Mouse (Mus musculus) yolk sac, embryonic 10.5 days (tissue): ENCODE measurements around the gene Tln2.

Experiments used
- DNase-seq: peaks from one replicate; pipeline ENCODE4 v3.0.0-alpha.2; 2017; ENCODE audit warnings: low spot score

Gene Tln2

GRCm38 (mm10) chr9:67546650-67547049, 12.9 kb downstream of the Tln2 start:
- no peak for DNase-seq

DNA sequence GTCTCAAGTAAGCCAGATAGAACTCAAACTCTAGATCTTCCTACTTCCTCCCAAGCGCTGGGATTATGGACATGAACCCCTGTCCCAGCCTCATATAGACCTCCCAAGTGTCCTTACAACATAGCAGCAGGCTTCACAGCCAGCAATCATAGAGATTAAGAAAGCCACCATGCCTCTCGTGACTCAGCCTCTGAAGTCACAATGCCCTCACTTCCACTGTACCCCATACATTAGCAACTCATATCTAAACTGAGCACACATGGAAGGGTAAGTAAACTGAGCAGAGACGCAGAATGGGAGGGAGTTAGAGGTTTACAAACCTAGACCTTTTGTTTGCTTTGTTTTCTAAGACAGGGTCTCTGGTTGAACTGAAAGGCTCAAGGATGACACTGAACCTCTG, 13.7 kb downstream of the Tln2 start:
- no peak for DNase-seq

DNA sequence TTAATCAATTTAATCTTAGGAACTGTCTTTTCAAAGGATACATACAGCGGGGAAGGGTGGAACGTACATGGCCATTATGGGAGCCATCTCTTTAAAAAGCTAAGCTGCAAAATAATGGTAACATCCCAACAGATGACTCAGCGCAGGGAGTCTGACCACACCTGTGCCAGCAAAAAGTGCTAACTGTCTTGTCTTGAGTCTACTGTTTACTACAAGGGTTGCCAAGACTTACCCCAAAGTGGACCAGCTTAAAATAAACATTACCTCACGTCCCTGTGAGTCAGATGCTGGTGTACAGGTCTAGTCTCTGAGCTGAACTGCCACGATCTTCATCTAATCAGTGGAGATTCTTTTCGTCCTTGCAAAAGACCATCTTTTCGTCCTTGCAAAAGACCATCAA, 14.7 kb downstream of the Tln2 start:
- DNase-seq, result no peak

- no peak for DNase-seq
These were observed 17.6 kb downstream of the Tln2 start for GRCm38 (mm10) chr9:67541948-67542347.

DNA sequence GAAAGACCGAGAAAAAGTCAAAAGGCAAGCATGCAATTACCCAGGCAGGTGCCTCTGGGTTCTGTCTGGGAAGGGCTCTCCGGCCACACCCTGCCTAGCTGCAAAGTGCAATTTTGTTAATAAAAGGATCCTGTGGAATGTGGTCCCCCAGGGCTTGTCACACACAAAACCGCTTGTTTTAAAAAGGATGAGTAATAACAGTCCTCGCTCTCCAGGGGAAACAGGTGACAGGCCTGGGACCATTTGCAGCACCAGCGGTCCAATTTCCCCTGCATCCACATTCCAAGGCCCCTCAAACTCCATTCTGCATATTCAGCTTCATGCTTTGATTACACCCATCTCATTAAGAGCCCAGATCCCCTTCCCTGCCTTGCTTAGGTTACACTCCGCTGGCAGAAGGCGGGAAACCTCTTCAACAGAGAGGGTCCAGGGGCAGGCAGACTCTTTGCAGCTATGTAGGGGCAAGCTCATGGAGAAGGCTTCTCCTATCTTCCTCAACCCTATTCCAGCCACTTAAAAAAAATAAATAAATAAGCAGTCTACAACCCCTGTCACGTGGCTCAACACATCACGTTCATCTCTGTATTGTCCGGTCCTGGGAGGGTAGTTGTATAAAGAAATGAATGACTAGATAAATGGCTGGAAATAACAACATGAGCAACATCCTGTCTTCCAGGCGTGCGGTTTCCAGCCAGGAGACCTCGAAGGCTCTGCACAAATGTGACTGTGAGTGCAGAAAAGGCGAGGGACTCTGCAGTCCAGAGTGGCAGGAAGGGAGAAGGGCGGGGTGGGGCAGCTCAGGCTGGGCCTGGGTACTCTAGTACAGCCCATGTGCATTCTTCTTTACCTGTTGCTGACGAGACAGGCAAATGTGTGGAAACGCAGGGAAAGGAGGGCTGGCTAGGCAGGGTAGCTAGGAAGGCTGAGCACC, 19.5 kb downstream of the Tln2 start:
- DNase-seq, result no peak

DNA sequence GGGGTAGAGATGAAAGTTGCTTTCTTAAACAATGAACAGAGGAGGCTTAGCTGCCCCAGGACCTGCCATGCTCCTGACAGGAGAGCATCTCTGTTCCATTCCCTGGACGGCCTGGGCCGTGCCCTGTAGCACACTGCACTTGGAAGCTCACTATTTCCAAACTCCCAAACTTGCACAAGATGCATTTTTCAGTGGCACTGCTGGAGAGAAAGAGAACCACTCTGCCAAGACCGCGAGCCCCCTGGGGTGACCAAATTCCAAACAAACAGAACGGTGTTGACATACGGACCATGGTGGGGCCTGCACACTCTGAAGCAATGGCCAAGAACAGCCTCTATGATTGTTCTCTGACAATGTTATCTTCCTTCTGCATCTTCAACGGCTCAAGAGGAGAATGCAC, 25.1 kb downstream of the Tln2 start:
- DNase-seq, result peak; percentile 19

DNA sequence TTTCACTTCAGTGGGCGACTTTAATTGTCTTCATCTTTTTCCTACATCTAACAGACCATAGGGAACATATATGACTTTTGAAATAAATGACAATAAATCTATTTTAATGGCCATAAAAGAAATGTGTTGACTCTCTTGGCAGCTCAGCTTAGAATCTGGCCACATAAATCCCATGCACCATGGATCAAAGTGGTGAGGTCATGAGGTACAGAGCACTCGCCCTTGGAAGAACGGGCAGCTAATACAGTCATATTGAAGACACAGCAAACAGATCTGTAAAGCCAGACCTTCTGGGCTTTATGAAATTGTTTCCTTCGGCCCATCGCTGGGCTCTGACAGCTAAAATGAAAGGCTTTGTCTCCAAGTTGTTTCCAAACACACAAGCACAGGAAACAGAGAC, 26.2 kb downstream of the Tln2 start:
- no peak for DNase-seq

- DNase-seq, result no peak
These were observed 26.9 kb downstream of the Tln2 start for GRCm38 (mm10) chr9:67532631-67533030.

- DNase-seq, result no peak
These were observed 29.9 kb downstream of the Tln2 start for GRCm38 (mm10) chr9:67529600-67529999.

DNA sequence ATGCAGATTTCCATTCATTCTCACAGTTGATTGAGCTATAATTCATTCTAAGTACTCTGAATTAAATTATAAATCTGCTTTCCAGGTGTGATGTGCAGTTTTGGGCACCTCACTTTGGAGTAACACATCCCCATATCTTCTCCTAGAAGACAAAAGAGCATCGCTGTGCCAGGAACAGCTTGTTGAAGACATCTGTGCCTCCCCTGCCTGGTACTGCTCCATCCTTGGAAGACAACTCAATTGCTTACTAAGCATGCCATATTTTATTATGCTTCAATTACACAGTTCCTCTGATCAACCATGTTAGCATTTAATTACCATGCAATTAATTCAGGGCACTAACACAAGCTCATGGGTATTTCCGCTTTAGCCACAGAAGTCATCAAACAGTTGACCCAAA, 31.8 kb downstream of the Tln2 start:
- DNase-seq, result no peak

- no peak for DNase-seq
These were observed 37.8 kb downstream of the Tln2 start for GRCm38 (mm10) chr9:67521736-67522135.

DNA sequence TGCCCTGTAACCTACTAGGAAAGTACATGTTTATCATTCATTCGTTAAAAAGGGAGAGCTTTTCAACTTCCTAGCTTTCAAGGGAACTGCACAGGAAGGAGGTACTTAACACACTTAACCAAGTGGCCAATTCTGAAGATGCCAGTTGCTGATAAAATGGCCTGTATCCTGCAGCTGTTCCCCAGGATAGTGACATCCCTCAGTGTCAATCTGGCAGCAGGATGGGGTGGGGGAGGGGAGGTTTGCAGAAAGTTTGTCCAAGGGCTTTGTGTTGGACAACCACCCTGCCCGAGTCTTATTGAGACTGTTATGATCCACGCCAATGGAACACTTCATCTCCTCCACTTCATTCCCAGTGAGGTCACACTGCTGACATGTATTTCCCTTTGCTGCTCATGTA, 50.0 kb downstream of the Tln2 start:
- no peak for DNase-seq

DNA sequence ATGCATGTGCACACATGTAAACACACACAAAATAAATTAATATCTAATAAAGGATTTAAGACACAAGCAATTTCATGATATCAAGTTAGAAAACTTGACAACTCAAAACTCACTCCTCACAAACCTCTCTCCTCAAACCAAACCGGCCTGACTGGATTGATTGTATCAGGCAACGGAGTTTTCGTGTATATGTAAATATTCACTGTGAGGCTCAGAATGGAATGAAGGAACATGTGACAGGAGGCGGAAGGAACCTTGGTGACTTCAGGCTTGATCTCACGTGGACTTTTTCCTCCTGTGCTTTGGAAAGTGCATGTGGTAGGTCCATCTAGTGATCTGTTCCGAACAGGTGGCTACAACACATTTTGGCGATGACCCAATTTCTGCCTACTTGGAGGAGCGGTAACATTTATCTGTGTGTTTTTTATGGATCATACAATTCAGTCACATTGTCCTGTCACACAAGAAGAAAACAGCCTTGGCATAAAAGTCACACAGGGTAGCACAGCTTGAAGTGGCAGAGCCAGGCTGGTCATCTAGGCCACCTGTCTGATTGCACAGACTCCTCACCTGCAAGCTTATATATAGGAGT, 54.7 kb downstream of the Tln2 start:
- DNase-seq, result no peak

- no peak for DNase-seq
These were observed 57.7 kb downstream of the Tln2 start for GRCm38 (mm10) chr9:67501801-67502200.

DNA sequence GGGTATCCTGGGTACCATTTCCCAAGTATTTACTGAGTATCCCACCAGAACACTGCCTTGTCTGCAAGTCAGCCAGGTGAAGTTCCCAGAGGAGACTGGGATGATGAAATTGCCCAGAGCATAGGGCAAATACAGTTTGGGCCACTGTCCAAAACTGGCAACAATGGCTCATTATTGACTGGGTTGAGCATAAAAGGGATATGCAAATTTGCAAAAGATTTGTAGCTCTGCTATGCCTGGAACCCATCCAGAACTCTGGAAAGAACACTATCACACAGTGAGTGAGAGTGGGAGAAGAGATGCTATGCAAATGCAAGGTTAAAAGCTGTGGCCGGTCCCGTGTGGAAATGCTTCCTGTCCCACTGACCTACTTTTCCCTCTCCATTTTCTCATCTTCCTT, 63.1 kb downstream of the Tln2 start:
- DNase-seq, result no peak

DNA sequence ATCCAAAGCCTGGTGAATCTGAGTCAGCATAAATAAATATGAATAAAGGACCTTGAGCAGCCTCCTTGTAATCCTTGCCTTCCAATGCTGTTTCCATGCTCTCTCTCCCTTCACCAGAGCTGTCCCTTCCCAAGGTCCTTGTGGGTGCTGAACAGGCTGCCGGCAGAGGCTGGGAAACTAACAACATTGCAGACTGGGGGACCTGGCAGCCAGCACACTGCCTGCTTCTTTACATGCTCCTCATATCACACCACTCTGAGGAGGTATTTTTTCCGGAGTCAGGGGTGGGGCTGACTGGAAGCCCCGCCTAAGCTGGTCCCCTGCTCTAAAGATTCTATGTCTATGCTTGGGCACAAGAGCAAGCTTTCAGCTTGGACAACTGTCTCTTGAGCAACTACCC, 64.2 kb downstream of the Tln2 start:
- no peak for DNase-seq

- DNase-seq, result no peak
These were observed 65.5 kb downstream of the Tln2 start for GRCm38 (mm10) chr9:67493876-67494552.

- no peak for DNase-seq
These were observed 70.1 kb downstream of the Tln2 start for GRCm38 (mm10) chr9:67489370-67489769.

GRCm38 (mm10) chr9:67486621-67487020, 72.9 kb downstream of the Tln2 start:
- no peak for DNase-seq

GRCm38 (mm10) chr9:67485169-67486072, 74.1 kb downstream of the Tln2 start:
- DNase-seq, result no peak

DNA sequence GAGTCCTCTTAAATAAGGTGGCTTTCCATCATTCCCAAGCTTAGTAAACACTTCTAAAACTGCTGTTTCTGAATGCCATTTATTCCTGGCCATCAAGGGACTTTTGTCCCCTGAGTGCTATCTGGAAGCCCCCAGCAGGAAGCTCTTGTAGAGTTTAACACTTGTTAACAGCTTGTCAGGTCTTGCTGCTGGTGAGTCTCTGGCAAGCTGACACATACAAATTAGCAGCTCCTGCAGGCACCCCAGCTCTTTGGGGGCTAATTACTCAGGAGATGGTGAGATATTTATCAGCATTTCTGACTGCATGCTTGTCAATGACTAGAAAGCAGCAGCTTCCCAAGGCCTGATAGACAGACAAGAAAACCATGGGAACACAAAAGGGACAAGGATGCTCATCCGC, 77.2 kb downstream of the Tln2 start:
- DNase-seq, result no peak

DNA sequence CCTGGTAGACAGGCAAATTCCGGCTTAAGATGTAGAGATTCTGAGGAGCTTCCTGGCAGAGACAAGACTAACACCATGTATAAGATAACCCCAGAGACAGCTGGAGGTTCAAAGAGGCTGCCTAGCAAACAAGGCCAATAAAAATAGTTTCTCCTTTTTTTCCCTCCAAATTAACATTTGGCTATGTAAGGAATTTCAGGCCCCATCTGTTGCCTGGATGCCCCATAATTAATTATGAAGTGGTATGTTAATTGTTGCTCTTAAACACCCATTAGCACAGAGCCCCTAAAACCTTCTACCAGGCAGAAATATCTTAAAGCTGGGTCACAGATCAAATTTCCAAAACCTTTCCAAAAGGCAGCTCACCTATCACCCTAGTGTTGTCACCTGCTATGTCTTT, 77.7 kb downstream of the Tln2 start:
- no peak for DNase-seq
